Mouse (Mus musculus) C2C12 (cell line): ENCODE measurements around the gene Abcc1.

Experiments used
- CTCF ChIP-seq: IDR thresholded peaks from one replicate; pipeline ENCODE4 v1.5.1; 2011; ENCODE audit not compliant: control insufficient read depth, insufficient read depth, insufficient read length
- FOSL1 ChIP-seq: IDR thresholded peaks from one replicate; pipeline ENCODE4 v1.8.0; 2011; ENCODE audit warnings: mild to moderate bottlenecking, low read length; ENCODE audit not compliant: poor library complexity, insufficient read depth, severe bottlenecking
- MAX ChIP-seq: IDR thresholded peaks from one replicate; pipeline ENCODE4 v1.6.1; 2011; ENCODE audit warnings: mild to moderate bottlenecking, control low read depth
- USF1 ChIP-seq: IDR thresholded peaks from one replicate; pipeline ENCODE4 v1.6.1; 2011; ENCODE audit warnings: low read depth, mild to moderate bottlenecking, control low read depth, moderate library complexity

GRCm38 (mm10) chr16:14410611-14411010, 49.3 kb downstream of the Abcc1 start:
- TF ChIP-seq CTCF, result no peak
- TF ChIP-seq FOSL1, result no peak
- no peak for TF ChIP-seq MAX
- TF ChIP-seq USF1, result no peak
